Mouse (Mus musculus): ENCODE results near the gene Irgm1. TPM values are rescaled to one million over a fixed set of nuclear protein-coding genes. Genes with fewer than 3 reads are reported as not detected.
"Not testable (repeated sequence)": the region's sequence is repeated elsewhere in the genome, so short reads cannot be mapped to it uniquely, and the experiment has no call there.

Gene Irgm1
- polyA plus RNA-seq (2012; ENCODE audit: insufficient read depth, low replicate concordance), result 5.0 TPM in 1 of 2 replicates, not detected in the other

GRCm38 (mm10) chr11:48871201-48871772 lies at the start of gene Irgm1:
Gene Irgm1 (minus strand): TSS chr11:48871683.
- no peaks in the 10 kb centered on the region for H3K27me3 ChIP-seq (replicated peaks)
- H3K4me3 ChIP-seq (replicated peaks), result peak within 1 kb of the TSS; percentile 96
- H3K36me3 ChIP-seq (replicated peaks; ENCODE audit: low read length), result peaks cover 23% of the 10 kb centered on the region
- no peaks in the 10 kb centered on the region for H3K9me3 ChIP-seq
- TF ChIP-seq FLI1 (IDR thresholded peaks at IDR 0.05; ENCODE audit: low read length) (no peak), GATA1 (IDR thresholded peaks at IDR 0.05; ENCODE audit: borderline replicate concordance, low read length) (no peak)
- peaks cover 64% of the 10 kb centered on the region for H3K4me1 ChIP-seq

- Histone ChIP-seq H3K27me3 (replicated peaks) (no peaks in the 10 kb centered on the region), H3K4me3 (replicated peaks) (no peak overlapping the region), H3K36me3 (replicated peaks; ENCODE audit: low read length) (no peaks in the 10 kb centered on the region), H3K9me3 (no peaks in the 10 kb centered on the region), H3K4me1 (0 out of 2 replicates have a peak, but pooled peaks cover 3% of the 10 kb centered on the region)
- TF ChIP-seq FLI1 (IDR thresholded peaks at IDR 0.05; ENCODE audit: low read length) (no peak), GATA1 (IDR thresholded peaks at IDR 0.05; ENCODE audit: borderline replicate concordance, low read length) (no peak)
Observed at GRCm38 (mm10) chr11:48918380-48918779, 46.9 kb upstream of the Irgm1 start.

DNA sequence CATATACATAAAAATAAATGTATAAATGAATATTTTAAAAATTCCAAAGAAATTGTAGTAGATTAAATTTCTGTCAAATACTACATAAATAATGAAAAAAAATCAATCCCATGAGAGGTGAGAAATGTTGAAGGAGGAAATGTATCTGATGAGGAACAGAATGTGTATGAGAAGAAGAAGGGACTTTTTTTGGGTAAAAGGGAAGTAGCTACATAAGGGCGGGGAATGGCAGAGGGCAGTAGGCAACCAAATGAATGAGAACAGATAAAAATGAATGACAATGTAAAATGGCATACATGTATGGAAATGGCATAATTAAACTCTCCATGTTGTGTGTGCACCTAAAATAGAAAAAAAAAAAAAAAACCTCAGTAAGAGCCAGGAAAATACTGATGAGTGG lies 42.1 kb upstream of the Irgm1 start:
- Histone ChIP-seq H3K36me3 (replicated peaks; ENCODE audit: low read length) (no peaks in the 10 kb centered on the region), H3K4me1 (peaks cover 6% of the 10 kb centered on the region), H3K27me3 (replicated peaks) (no peaks in the 10 kb centered on the region), H3K4me3 (replicated peaks) (no peak overlapping the region), H3K9me3 (no peaks in the 10 kb centered on the region)
- TF ChIP-seq GATA1 (IDR thresholded peaks at IDR 0.05; ENCODE audit: borderline replicate concordance, low read length) (no peak), FLI1 (IDR thresholded peaks at IDR 0.05; ENCODE audit: low read length) (no peak)

DNA sequence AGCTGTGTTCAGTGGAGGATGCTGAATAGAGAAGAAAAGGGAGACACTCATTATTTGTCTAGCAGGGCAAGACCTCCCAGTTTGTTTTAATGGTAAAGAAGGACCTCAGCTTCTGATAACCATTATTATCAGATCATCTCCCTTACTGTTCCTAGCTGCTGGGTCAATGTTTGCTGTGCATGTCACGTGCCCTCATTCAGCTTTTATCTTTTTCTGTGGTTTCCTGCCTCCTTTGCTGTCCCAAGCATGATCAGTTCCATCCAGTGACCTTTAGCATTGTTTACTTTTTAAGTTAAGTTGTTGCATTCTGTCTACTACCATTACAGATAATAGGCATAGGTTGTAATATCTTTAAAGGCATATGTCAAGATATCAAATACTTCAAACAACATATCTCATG lies 37.0 kb upstream of the Irgm1 start:
- H3K4me1 ChIP-seq, result peaks cover 11% of the 10 kb centered on the region
- no peak for TF ChIP-seq FLI1 (IDR thresholded peaks at IDR 0.05; ENCODE audit: low read length)
- TF ChIP-seq GATA1 (IDR thresholded peaks at IDR 0.05; ENCODE audit: borderline replicate concordance, low read length), result no peak
- no peaks in the 10 kb centered on the region for H3K36me3 ChIP-seq (replicated peaks; ENCODE audit: low read length)
- no peaks in the 10 kb centered on the region for H3K9me3 ChIP-seq
- no peak overlapping the region for H3K4me3 ChIP-seq (replicated peaks)
- H3K27me3 ChIP-seq (replicated peaks), result peaks cover 3% of the 10 kb centered on the region

GRCm38 (mm10) chr11:48902021-48902420 lies 30.5 kb upstream of the Irgm1 start, which contains the start of gene Gm5431:
Gene Gm5431 (minus strand): TSS chr11:48902214.
- Histone ChIP-seq H3K36me3 (replicated peaks; ENCODE audit: low read length) (no peaks in the 10 kb centered on the region), H3K9me3 (no peaks in the 10 kb centered on the region), H3K27me3 (replicated peaks) (peaks cover 3% of the 10 kb centered on the region), H3K4me3 (replicated peaks) (peak within 1 kb of the TSS; percentile 66), H3K4me1 (peaks cover 30% of the 10 kb centered on the region)
- no peak for TF ChIP-seq GATA1 (IDR thresholded peaks at IDR 0.05; ENCODE audit: borderline replicate concordance, low read length)
- TF ChIP-seq FLI1 (IDR thresholded peaks at IDR 0.05; ENCODE audit: low read length), result no peak

GRCm38 (mm10) chr11:48901567-48901930 lies 30.1 kb upstream of the Irgm1 start:
- H3K4me3 ChIP-seq (replicated peaks), result peak overlapping the region; percentile 66
- H3K27me3 ChIP-seq (replicated peaks); H3K36me3 ChIP-seq (replicated peaks; ENCODE audit: low read length); H3K9me3 ChIP-seq: not testable (repeated sequence)
- peaks cover 30% of the 10 kb centered on the region for H3K4me1 ChIP-seq

DNA sequence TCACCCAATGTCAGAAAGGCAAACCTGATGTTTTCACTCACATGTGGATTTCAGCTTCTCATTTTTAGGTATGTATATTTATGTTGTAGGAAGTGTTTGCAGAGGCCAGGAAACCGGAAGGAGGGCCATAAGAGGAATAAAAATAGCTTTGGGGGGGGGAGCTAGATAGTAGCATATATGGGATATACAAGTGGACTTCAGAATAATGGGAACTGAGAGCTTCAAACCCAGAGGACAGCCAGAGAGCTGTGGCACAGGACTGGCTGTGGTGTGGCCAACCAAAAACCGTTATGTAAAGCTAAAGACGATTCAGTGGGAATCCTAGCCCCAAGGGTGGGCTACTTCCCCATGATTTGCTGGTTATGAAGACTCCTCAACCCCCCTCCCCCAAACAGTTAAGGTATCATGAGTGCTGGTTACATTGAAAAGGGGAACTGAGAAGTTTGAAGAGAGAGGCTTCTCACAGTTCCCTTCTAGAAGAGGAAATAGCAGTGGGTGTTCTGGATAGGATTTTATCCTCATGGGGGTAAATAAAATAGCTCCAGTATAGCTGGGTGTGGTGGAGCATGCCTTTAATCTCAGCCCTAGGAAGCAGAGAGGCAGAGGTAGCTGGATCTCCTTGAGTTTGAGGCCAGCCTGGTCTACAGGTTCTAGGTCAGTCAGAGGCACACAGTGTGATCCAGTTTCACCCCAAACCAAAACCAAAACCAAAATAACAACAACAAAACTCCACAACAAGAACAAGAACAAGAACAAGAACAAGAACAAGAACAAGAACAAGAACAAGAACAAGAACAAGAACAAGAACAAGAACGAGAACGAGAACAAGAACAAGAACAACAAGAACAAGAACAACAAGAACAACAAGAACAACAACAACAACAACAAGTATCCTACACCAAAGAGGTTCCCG lies 29.4 kb upstream of the Irgm1 start:
- H3K36me3 ChIP-seq (replicated peaks; ENCODE audit: low read length); H3K27me3 ChIP-seq (replicated peaks); H3K4me3 ChIP-seq (replicated peaks); H3K9me3 ChIP-seq: not testable (repeated sequence)
- peaks cover 30% of the 10 kb centered on the region for H3K4me1 ChIP-seq

- no peak overlapping the region for H3K4me3 ChIP-seq (replicated peaks)
- TF ChIP-seq FLI1 (IDR thresholded peaks at IDR 0.05; ENCODE audit: low read length) (no peak), GATA1 (IDR thresholded peaks at IDR 0.05; ENCODE audit: borderline replicate concordance, low read length) (no peak)
- H3K4me1 ChIP-seq, result peaks cover 27% of the 10 kb centered on the region
- H3K9me3 ChIP-seq, result no peaks in the 10 kb centered on the region
- H3K36me3 ChIP-seq (replicated peaks; ENCODE audit: low read length), result no peaks in the 10 kb centered on the region
- no peaks in the 10 kb centered on the region for H3K27me3 ChIP-seq (replicated peaks)
Observed at GRCm38 (mm10) chr11:48898812-48899431, 27.4 kb upstream of the Irgm1 start.

GRCm38 (mm10) chr11:48876680-48877079 lies 5.2 kb upstream of the Irgm1 start:
- TF ChIP-seq FLI1 (IDR thresholded peaks at IDR 0.05; ENCODE audit: low read length), result no peak
- TF ChIP-seq GATA1 (IDR thresholded peaks at IDR 0.05; ENCODE audit: borderline replicate concordance, low read length), result no peak
- Histone ChIP-seq H3K4me1 (peaks cover 46% of the 10 kb centered on the region), H3K9me3 (peaks cover 9% of the 10 kb centered on the region), H3K4me3 (replicated peaks) (no peak overlapping the region), H3K36me3 (replicated peaks; ENCODE audit: low read length) (peaks cover 32% of the 10 kb centered on the region), H3K27me3 (replicated peaks) (no peaks in the 10 kb centered on the region)

DNA sequence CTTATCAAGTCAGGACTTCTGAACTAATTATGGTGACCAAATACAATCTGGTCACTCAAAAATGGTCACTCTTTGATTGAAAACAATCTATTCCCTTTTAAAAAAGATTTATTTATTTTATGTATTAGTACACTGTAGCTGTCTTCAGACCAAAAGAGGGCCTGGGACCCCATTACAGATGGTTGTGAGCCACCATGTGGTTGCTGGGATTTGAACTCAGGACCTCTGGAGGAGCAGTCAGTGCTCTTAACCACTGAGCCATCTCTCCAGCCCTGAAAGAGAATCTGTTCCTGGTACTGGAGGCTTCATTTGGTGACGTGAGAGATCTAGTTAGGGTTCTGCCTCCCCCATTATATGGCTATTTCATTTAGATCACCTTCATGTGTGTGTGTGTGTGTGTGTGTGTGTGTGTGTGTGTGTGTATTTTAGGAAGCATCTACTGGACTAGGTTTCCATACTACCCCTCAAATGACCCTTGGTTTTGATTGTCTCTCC lies 3.9 kb upstream of the Irgm1 start:
- H3K4me1 ChIP-seq, result peaks cover 46% of the 10 kb centered on the region
- H3K27me3 ChIP-seq (replicated peaks); H3K4me3 ChIP-seq (replicated peaks); H3K9me3 ChIP-seq: not testable (repeated sequence)
- H3K36me3 ChIP-seq (replicated peaks; ENCODE audit: low read length), result peaks cover 30% of the 10 kb centered on the region

Measured in megakaryocyte, embryonic 14.5 days (primary cell).